Mouse (Mus musculus) stomach, postnatal 0 days (tissue): ENCODE results near the gene Hist1h2af. TPM values are rescaled to one million over a fixed set of nuclear protein-coding genes. Genes with fewer than 3 reads are reported as not detected.

Source experiments
- ATAC-seq: fragments of 200-750 bp; cut with Nextera tagmentation; 2 replicates; pipeline ENCODE4 v1.8.0; 2017; ENCODE audit not compliant: low FRiP score, low TSS enrichment
- DNase-seq: peaks from one replicate; pipeline ENCODE4 v3.0.0-alpha.2; 2016; ENCODE audit warnings: low spot score
- H3K27ac ChIP-seq: fragments of 300-500 bp; sonication (generic); replicated peaks from 2 replicates; pipeline ENCODE4 v1.5.1; 2014; ENCODE audit warnings: mild to moderate bottlenecking, control low read depth
- H3K27me3 ChIP-seq: fragments of 300-500 bp; sonication (generic); 2 replicates; pipeline ENCODE4 v1.6.1; 2014; ENCODE audit warnings: low read length; ENCODE audit not compliant: control insufficient read depth, insufficient read depth
- H3K36me3 ChIP-seq: fragments of 300-500 bp; sonication (generic); 2 replicates; pipeline ENCODE4 v1.6.1; 2014; ENCODE audit warnings: low read length, mixed read lengths; ENCODE audit not compliant: control insufficient read depth, insufficient read depth
- H3K4me1 ChIP-seq: fragments of 300-500 bp; sonication (generic); replicated peaks from 2 replicates; pipeline ENCODE4 v1.6.1; 2014; ENCODE audit warnings: antibody characterized with exemption; ENCODE audit not compliant: control insufficient read depth, insufficient read depth
- H3K4me2 ChIP-seq: fragments of 300-500 bp; sonication (generic); replicated peaks from 2 replicates; pipeline ENCODE4 v1.6.1; 2014; ENCODE audit warnings: low read depth, mild to moderate bottlenecking, control low read depth, moderate library complexity
- H3K4me3 ChIP-seq: fragments of 300-500 bp; sonication (generic); 2 replicates; pipeline ENCODE4 v1.5.1; 2014; ENCODE audit warnings: low read depth, low read length, control low read depth
- H3K9ac ChIP-seq: fragments of 300-500 bp; sonication (generic); 2 replicates; pipeline ENCODE4 v1.6.1; 2014; ENCODE audit warnings: mild to moderate bottlenecking, low read length, control low read depth, mixed read lengths
- H3K9me3 ChIP-seq: fragments of 300-500 bp; sonication (generic); 2 replicates; pipeline ENCODE4 v1.6.1; 2016; ENCODE audit warnings: low read length; ENCODE audit not compliant: control insufficient read depth
- CTCF ChIP-seq: IDR thresholded peaks from 2 replicates; pipeline ENCODE4 v1.5.1; 2016; ENCODE audit warnings: antibody characterized with exemption, low read depth, mild to moderate bottlenecking, moderate library complexity
- EP300 ChIP-seq: optimal IDR thresholded peaks from 2 replicates; pipeline ENCODE3; 2016; ENCODE audit warnings: antibody characterized with exemption
- WGBS: fragments of 180-500 bp; shearing (Covaris S2); extraction: QIAGEN DNeasy Blood & Tissue Kit; methylation state at CpG from one replicate; pipeline ENCODE4 v1.1.7; 2014; 5-methylcytosine and 5-hydroxymethylcytosine counted together
- polyA plus RNA-seq: library from polyadenylated mRNA; unstranded; fragments of >200 nt; fragmentation: Nextera tagmentation; extraction: Ambion mirVana; gene quantifications from 2 replicates; pipeline ENCODE4 v1.2.1, GENCODE M21; 2015

Hist1h2af gene
- polyA plus RNA-seq, 1 experiment from 2014 or later, result 8.9 TPM

GRCm38 (mm10) chr13:23576351-23576881 lies 42.7 kb downstream of the Hist1h2af start:
- Histone ChIP-seq H3K27ac (peak overlapping the region; percentile 49), H3K9me3 (no peaks in the 10 kb centered on the region), H3K4me3 (peak overlapping the region; percentile 39), H3K9ac (peak overlapping the region; percentile 58), H3K27me3 (no peaks in the 10 kb centered on the region), H3K4me1 (peaks cover 3% of the 10 kb centered on the region; the same call in 1 of the 2 replicates), H3K36me3 (no peaks in the 10 kb centered on the region), H3K4me2 (peak overlapping the region; percentile 55)
- TF ChIP-seq EP300, result no peak
- TF ChIP-seq CTCF, result no peak
- ATAC-seq, result no peak
- WGBS, result 7% methylated on average over 7 of the region's 7 CpGs
- DNase-seq, result no peak

- Histone ChIP-seq H3K9ac (peak overlapping the region; percentile 58), H3K4me1 (peaks cover 3% of the 10 kb centered on the region; the same call in 1 of the 2 replicates), H3K4me3 (peak overlapping the region; percentile 39), H3K4me2 (peak overlapping the region; percentile 55; the same call in 1 of the 2 replicates), H3K36me3 (no peaks in the 10 kb centered on the region), H3K27ac (peak overlapping the region; percentile 49), H3K9me3 (no peaks in the 10 kb centered on the region), H3K27me3 (no peaks in the 10 kb centered on the region)
- TF ChIP-seq EP300 (no peak), CTCF (no peak)
- WGBS, result 32% methylated on average over 6 of the region's 6 CpGs
- no peak for ATAC-seq
- DNase-seq, result no peak
Measured at GRCm38 (mm10) chr13:23576906-23577639, 43.4 kb downstream of the Hist1h2af start.

DNA sequence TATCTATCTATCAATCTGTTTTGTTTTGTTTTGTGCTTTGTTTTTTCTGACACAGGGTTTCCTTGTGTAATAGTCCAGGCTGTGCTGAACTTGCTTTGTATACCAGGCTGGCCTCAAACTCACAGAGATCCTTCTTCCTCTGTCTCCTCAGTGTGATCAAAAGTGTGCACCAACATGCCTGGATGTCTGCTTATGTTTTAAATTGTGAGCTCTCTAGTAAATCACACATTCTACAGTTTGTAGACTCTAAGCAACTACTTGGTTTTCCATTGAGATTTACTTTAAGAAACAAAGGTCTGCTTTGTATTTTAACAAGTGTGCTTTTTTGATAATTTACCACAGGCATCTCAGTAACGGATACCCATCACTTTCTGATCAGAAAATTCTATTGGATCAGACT lies 44.1 kb downstream of the Hist1h2af start:
- Histone ChIP-seq H3K4me2 (no peak overlapping the region), H3K9ac (no peak overlapping the region), H3K4me1 (peaks cover 5% of the 10 kb centered on the region; the same call in 1 of the 2 replicates), H3K27me3 (no peaks in the 10 kb centered on the region), H3K27ac (no peak overlapping the region), H3K4me3 (no peak overlapping the region), H3K9me3 (no peaks in the 10 kb centered on the region), H3K36me3 (no peaks in the 10 kb centered on the region)
- WGBS, result 94% methylated on average over 1 of the region's 1 CpGs
- DNase-seq (no peak), ATAC-seq (no peak)
- TF ChIP-seq EP300 (no peak), CTCF (no peak)

- TF ChIP-seq EP300 (peak; percentile 91), CTCF (no peak)
- H3K4me1 ChIP-seq, result 0 out of 2 replicates have a peak, but pooled peaks cover 2% of the 10 kb centered on the region
- peak; percentile 88 for ATAC-seq
- peak within 1 kb of the TSS; percentile 46 for H3K4me3 ChIP-seq
- WGBS, result under 1% methylated on average over 43 of the region's 43 CpGs
- no peaks in the 10 kb centered on the region for H3K36me3 ChIP-seq
- peak; percentile 93 for DNase-seq
- peak within 1 kb of the TSS; percentile 66 for H3K9ac ChIP-seq
- H3K27me3 ChIP-seq, result no peaks in the 10 kb centered on the region
- H3K9me3 ChIP-seq, result no peaks in the 10 kb centered on the region
- peak within 1 kb of the TSS; percentile 65 for H3K27ac ChIP-seq
- peak within 1 kb of the TSS; percentile 63 for H3K4me2 ChIP-seq
Measured at GRCm38 (mm10) chr13:23581408-23582218, 47.9 kb downstream of the Hist1h2af start, which contains the start of gene Hist1h4d. Gene Hist1h4d, plus strand, starts transcription at chr13:23581598.

GRCm38 (mm10) chr13:23582219-23583056 lies 48.7 kb downstream of the Hist1h2af start:
- Histone ChIP-seq H3K9me3 (no peaks in the 10 kb centered on the region), H3K27ac (peak overlapping the region; percentile 65), H3K4me1 (0 out of 2 replicates have a peak, but pooled peaks cover 2% of the 10 kb centered on the region), H3K4me2 (peak overlapping the region; percentile 63), H3K36me3 (no peaks in the 10 kb centered on the region), H3K9ac (peak overlapping the region; percentile 66), H3K27me3 (no peaks in the 10 kb centered on the region), H3K4me3 (peak overlapping the region; percentile 46)
- ATAC-seq (no peak), DNase-seq (no peak)
- TF ChIP-seq CTCF, result no peak
- no peak for TF ChIP-seq EP300
- 13% methylated on average over 6 of the region's 6 CpGs for WGBS
